Mouse (Mus musculus) heart, embryonic 11.5 days (tissue): ENCODE results near the gene Ubash3a. TPM values are rescaled to one million over a fixed set of nuclear protein-coding genes. Genes with fewer than 3 reads are reported as not detected.
"Not testable (repeated sequence)": the region's sequence is repeated elsewhere in the genome, so short reads cannot be mapped to it uniquely, and the experiment has no call there.

Experiments used
- ATAC-seq: fragments of 200-750 bp; cut with Nextera tagmentation; replicated peaks from 2 replicates; pipeline ENCODE4 v1.8.0; 2017; ENCODE audit warnings: moderate library complexity; ENCODE audit not compliant: insufficient number of reproducible peaks, low FRiP score, low TSS enrichment
- H3K27ac ChIP-seq: fragments of 300-500 bp; sonication (generic); 2 replicates; pipeline ENCODE4 v1.5.1; 2014; ENCODE audit warnings: mild to moderate bottlenecking, low read depth, low read length
- H3K27me3 ChIP-seq: fragments of 300-500 bp; sonication (generic); 2 replicates; pipeline ENCODE4 v1.6.1; 2014; ENCODE audit warnings: mild to moderate bottlenecking, low read length, mixed read lengths; ENCODE audit not compliant: control insufficient read depth, insufficient read depth
- H3K36me3 ChIP-seq: fragments of 300-500 bp; sonication (generic); 2 replicates; pipeline ENCODE4 v1.6.1; 2014; ENCODE audit warnings: mild to moderate bottlenecking, low read length, moderate library complexity, mixed read lengths; ENCODE audit not compliant: control insufficient read depth, insufficient read depth
- H3K4me1 ChIP-seq: fragments of 300-500 bp; sonication (generic); 2 replicates; pipeline ENCODE4 v1.6.1; 2014; ENCODE audit warnings: low read length; ENCODE audit not compliant: control insufficient read depth, insufficient read depth
- H3K4me2 ChIP-seq: fragments of 300-500 bp; sonication (generic); 2 replicates; pipeline ENCODE4 v1.6.1; 2014; ENCODE audit warnings: mild to moderate bottlenecking, moderate library complexity
- H3K4me3 ChIP-seq: fragments of 300-500 bp; sonication (generic); 2 replicates; pipeline ENCODE4 v1.5.1; 2014; ENCODE audit warnings: low read depth, low read length
- H3K9ac ChIP-seq: fragments of 300-500 bp; sonication (generic); 2 replicates; pipeline ENCODE4 v1.6.1; 2014; ENCODE audit warnings: mild to moderate bottlenecking, low read depth, low read length, moderate library complexity
- H3K9me3 ChIP-seq: fragments of 300-500 bp; sonication (generic); replicated peaks from 2 replicates; pipeline ENCODE4 v1.6.1; 2016; ENCODE audit warnings: low read length; ENCODE audit not compliant: control insufficient read depth
- WGBS: fragments of 180-500 bp; shearing (Covaris S2); extraction: QIAGEN DNeasy Blood & Tissue Kit; methylation state at CpG from one replicate; pipeline ENCODE4 v1.1.7; 2014; ENCODE audit not compliant: insufficient replicate concordance; 5-methylcytosine and 5-hydroxymethylcytosine counted together
- polyA plus RNA-seq: library from polyadenylated mRNA; unstranded; fragments of >200 nt; fragmentation: Nextera tagmentation; extraction: Ambion mirVana; gene quantifications from 2 replicates; pipeline ENCODE4 v1.2.1, GENCODE M21; 2014

Ubash3a gene
- polyA plus RNA-seq, 1 experiment from 2014 or later = 2.9 TPM

GRCm38 (mm10) chr17:31267138-31267537, 59.5 kb downstream of the Ubash3a start:
- Histone ChIP-seq H3K27me3 (no peaks in the 10 kb centered on the region), H3K4me1 (no peaks in the 10 kb centered on the region), H3K4me2 (no peak overlapping the region), H3K4me3 (no peak overlapping the region), H3K9me3 (no peaks in the 10 kb centered on the region), H3K27ac (no peak overlapping the region), H3K9ac (no peak overlapping the region), H3K36me3 (no peaks in the 10 kb centered on the region)
- 69% methylated on average over 4 of the region's 4 CpGs for WGBS
- no peak for ATAC-seq

- Histone ChIP-seq H3K27ac (no peak overlapping the region), H3K4me1 (no peaks in the 10 kb centered on the region), H3K4me3 (no peak overlapping the region), H3K9me3 (no peaks in the 10 kb centered on the region), H3K9ac (no peak overlapping the region), H3K36me3 (no peaks in the 10 kb centered on the region), H3K4me2 (no peak overlapping the region), H3K27me3 (no peaks in the 10 kb centered on the region)
- no peak for ATAC-seq
- whole genome bisulfite sequencing = 77% methylated on average over 6 of the region's 6 CpGs
These were observed 59.9 kb downstream of the Ubash3a start for GRCm38 (mm10) chr17:31267603-31268002.

GRCm38 (mm10) chr17:31268016-31268415, 60.3 kb downstream of the Ubash3a start:
- no peak overlapping the region for H3K4me3 ChIP-seq
- H3K27ac ChIP-seq = no peak overlapping the region
- H3K9ac ChIP-seq = no peak overlapping the region
- no peaks in the 10 kb centered on the region for H3K9me3 ChIP-seq
- H3K4me2 ChIP-seq = no peak overlapping the region
- no peak for ATAC-seq
- H3K27me3 ChIP-seq = no peaks in the 10 kb centered on the region
- 70% methylated on average over 1 of the region's 1 CpGs for WGBS
- no peaks in the 10 kb centered on the region for H3K4me1 ChIP-seq
- H3K36me3 ChIP-seq = no peaks in the 10 kb centered on the region

GRCm38 (mm10) chr17:31269761-31270160, 62.1 kb downstream of the Ubash3a start:
- no peak for ATAC-seq
- WGBS = 77% methylated on average over 2 of the region's 2 CpGs

GRCm38 (mm10) chr17:31270246-31270645, 62.6 kb downstream of the Ubash3a start:
- Histone ChIP-seq H3K4me2 (no peak overlapping the region), H3K27me3 (no peaks in the 10 kb centered on the region), H3K27ac (no peak overlapping the region), H3K4me3 (no peak overlapping the region), H3K4me1 (no peaks in the 10 kb centered on the region), H3K9me3 (no peaks in the 10 kb centered on the region), H3K9ac (no peak overlapping the region), H3K36me3 (no peaks in the 10 kb centered on the region)
- ATAC-seq = no peak
- 52% methylated on average over 4 of the region's 4 CpGs for WGBS

More at GRCm38 (mm10) chr17:31269761-31270160, 62.1 kb downstream of the Ubash3a start:
- no peak overlapping the region for H3K4me2 ChIP-seq
- no peaks in the 10 kb centered on the region for H3K4me1 ChIP-seq
- H3K4me3 ChIP-seq = no peak overlapping the region
- no peaks in the 10 kb centered on the region for H3K27me3 ChIP-seq
- H3K9ac ChIP-seq = no peak overlapping the region
- no peak overlapping the region for H3K27ac ChIP-seq
- no peaks in the 10 kb centered on the region for H3K36me3 ChIP-seq
- no peaks in the 10 kb centered on the region for H3K9me3 ChIP-seq

GRCm38 (mm10) chr17:31270736-31271135, 63.1 kb downstream of the Ubash3a start:
- H3K4me1 ChIP-seq, H3K27ac ChIP-seq, H3K9ac ChIP-seq, H3K27me3 ChIP-seq, H3K36me3 ChIP-seq, H3K4me3 ChIP-seq, ATAC-seq, H3K9me3 ChIP-seq, H3K4me2 ChIP-seq: not testable (repeated sequence)
- WGBS = 70% methylated on average over 8 of the region's 8 CpGs

- Histone ChIP-seq H3K4me3 (no peak overlapping the region), H3K9me3 (no peaks in the 10 kb centered on the region), H3K27me3 (no peaks in the 10 kb centered on the region), H3K27ac (no peak overlapping the region), H3K4me2 (no peak overlapping the region), H3K9ac (no peak overlapping the region), H3K36me3 (no peaks in the 10 kb centered on the region), H3K4me1 (no peaks in the 10 kb centered on the region)
- 35% methylated on average over 7 of the region's 7 CpGs for WGBS
- no peak for ATAC-seq
These were observed 63.6 kb downstream of the Ubash3a start for GRCm38 (mm10) chr17:31271136-31271851.

- H3K36me3 ChIP-seq = no peaks in the 10 kb centered on the region
- no peaks in the 10 kb centered on the region for H3K9me3 ChIP-seq
- H3K9ac ChIP-seq = no peak overlapping the region
- H3K27me3 ChIP-seq = no peaks in the 10 kb centered on the region
- no peak overlapping the region for H3K4me2 ChIP-seq
- H3K4me3 ChIP-seq = no peak overlapping the region
- 78% methylated on average over 9 of the region's 9 CpGs for WGBS
- ATAC-seq = no peak
- no peak overlapping the region for H3K27ac ChIP-seq
- no peaks in the 10 kb centered on the region for H3K4me1 ChIP-seq
These were observed 64.9 kb downstream of the Ubash3a start for GRCm38 (mm10) chr17:31272416-31273165.
